Mouse (Mus musculus) bone marrow macrophage, adult 2 months (primary cell): ENCODE measurements around the gene Cep170.

Source experiments
- CTCF ChIP-seq: IDR thresholded peaks from 2 replicates; pipeline ENCODE4 v1.5.1; 2012; ENCODE audit warnings: low read depth, mild to moderate bottlenecking, low read length, moderate library complexity
- POLR2A ChIP-seq: IDR thresholded peaks from 2 replicates; pipeline ENCODE4 v1.6.1; 2012; ENCODE audit warnings: mild to moderate bottlenecking, low read depth, low read length, borderline replicate concordance

- TF ChIP-seq POLR2A, result no peak
- no peak for TF ChIP-seq CTCF
Measured at GRCm38 (mm10) chr1:176832607-176833006, 18.7 kb upstream of the Cep170 start.
